Mouse (Mus musculus) T-helper 17 cell (primary cell): ENCODE results near the gene Spats2l.

Experiments used
- in situ Hi-C, 2 experiments: fragments of 300-600 bp; cut with MboI, MseI; formaldehyde crosslinking; loops; 1 replicate in 1 of 2; 2 replicates in 1 of 2; pipeline ENCODE4 v1.15.1; 2025; ENCODE audit warnings: high pct_unique_total_duplicates in 2 of 2

Gene Spats2l

DNA sequence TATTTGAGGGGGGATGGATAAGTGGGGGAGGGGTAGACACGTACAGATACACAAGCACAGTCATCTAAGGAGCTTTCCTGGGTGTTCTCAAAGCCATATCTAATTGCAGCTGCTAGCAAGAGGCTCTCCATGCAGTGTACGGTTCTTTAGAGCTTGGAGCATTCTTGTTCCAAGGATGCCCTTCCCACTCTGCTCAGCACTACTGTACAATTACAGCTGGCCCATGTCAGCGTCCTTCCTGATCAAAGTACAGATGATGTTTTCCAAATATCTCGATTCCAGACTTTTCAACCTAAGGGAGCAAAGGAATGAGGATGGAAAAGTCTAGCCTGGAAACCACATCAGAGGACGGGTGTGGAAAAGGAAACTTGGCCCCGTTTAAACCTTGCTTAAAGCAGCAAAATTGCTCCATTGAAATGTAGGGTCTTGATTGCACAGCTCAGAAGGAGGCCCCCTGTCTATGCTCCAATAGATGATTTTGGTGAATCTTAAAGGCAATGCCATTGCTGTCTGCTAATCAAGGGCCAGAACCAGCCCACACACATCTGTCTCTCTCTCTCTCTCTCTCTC, 46.6 kb downstream of the Spats2l start:
- in situ Hi-C loops: no loop called here

DNA sequence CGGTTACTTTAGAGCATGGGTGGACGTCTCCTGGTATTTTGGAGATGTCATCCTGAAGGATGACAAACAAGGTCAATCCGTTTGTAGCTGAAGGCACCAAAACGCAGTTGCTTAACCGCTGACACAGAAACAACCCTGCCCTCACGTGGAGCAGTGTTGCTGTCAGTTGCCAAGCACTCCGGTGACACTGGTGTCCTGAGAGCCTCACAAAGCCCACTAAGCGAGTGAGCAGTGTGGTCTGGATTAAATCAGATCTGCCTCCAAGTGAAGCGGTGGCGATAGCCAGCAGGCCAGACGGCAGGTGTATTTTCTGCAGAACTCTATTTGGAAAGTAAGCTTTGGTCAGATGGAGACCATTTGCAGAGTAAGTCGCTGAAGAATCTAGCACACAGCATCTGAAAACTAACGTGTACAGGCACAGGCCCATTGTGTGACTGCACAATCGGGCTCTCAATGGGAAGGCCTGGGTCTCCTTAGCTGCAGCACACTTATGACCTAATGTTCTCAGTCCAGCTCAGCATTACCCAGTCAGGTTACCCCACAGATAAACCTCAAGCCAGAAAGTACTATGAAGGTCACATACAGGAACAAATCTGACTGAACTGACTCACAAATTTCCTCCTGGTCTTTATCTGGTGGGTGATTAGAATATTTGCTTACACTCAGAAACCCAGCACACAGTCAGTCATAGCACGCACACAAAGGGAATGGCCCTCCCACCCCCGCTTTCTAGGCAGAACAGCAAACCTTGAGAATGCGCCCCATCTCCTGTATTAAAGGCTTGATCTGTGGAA, 51.2 kb downstream of the Spats2l start:
- in situ Hi-C loops: no loop called here

DNA sequence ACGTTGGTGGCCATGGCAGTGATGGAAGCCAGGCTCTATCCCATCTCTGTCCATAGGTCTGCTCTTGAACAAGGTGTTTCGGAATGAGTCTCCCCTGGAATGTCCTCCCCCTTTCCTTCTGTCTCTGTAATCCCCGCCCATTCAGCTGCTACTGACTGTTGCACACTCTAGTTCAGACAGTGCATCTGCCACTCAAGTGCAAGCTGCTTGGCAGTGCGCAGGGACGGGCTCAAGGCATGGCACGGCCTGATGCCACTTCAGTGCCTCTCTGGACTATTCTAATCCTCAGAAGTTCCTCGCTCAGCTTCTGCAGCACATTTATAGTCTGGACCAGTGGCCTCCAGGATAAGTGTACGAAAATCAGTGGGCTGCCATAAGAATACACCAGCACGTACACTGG, 52.3 kb downstream of the Spats2l start:
- in situ Hi-C loops: no loop called here

DNA sequence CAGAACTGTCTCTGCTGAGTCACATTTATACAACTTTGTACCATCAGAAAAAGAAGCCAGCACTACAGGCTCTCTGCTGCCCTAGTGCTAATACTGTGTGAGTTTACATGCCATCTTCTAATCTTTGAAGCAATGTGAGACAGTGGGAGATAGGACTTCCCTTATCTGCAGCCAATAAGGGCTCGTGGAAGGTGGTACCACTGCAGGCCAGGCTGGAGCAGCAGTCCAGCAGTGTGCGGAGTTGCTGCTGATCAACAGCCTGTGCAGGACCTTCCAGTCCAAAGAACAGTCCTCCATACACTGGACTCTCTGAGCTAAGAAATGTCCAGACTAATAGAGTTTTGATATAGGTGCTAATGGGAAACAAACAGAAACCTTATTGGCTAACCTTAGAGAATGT, 59.2 kb downstream of the Spats2l start:
- in situ Hi-C loops: no loop called here

DNA sequence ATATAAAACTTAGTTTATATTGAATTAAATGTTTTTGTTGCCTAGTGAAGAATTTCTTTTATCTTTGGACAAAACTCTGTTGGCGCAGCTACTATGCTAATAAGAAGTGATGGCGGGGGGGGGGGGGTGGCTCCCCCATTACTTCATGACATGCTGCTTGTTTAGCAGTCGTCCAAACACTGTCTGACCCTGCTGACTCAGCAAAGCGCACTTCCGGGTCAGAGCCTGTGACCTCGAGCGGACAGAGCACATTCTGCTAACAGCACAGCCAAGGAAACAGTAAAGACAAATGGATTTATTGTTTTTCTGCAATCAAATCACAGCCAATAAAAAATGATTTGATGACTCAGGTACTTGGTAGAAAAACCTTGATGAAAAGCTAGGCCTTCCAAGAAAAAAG, 61.2 kb downstream of the Spats2l start:
- in situ Hi-C loops: no loop called here

DNA sequence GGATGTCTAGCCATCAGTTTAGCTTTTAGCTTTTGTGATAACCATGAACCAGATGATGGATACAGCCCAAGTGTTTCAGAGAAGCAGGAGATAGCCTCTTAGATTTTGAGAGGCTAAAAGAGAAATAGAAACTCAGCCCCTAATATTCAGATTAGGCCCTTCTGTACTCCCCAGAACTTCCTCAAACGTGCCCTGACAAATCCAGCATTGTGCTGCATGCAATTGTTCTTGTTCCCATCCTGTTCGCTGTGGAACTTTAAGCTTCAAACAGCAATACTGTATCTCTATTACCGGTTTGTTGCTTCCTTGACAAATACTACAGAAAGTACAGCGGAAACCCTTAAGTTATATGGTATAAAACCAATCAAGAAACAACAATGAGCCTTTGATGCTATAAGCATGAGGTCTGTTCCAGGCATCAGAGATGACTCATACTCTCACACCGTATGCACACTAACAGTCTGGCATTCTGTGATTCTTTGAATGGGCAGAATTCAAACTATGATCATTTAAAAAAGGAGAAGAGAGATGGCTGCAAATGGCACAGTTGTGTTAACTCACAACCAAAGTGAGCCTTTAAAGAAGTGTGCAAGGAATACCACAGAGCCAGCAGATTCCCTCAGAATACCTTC, 62.8 kb downstream of the Spats2l start:
- in situ Hi-C loops: no loop called here

DNA sequence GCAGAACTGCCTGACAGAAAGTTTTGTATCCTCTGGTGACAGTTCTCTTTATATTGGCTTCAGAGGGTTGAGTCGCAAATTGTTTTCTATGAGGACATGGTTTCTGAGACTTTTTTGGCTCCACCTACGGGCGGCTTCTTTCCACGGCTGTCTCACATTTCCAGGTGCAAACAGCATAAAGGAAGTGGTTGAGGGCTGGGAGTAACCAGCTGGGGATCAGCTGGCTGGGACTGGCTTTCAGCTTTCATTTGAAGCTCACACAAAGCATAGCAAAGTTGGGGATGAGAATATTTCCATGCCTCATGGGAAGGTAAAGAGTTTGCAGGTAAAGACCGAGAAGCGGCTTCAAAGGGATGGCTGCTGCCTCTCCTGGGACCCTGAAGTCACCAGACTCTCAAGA, 65.9 kb downstream of the Spats2l start:
- in situ Hi-C loops: no loop called here

DNA sequence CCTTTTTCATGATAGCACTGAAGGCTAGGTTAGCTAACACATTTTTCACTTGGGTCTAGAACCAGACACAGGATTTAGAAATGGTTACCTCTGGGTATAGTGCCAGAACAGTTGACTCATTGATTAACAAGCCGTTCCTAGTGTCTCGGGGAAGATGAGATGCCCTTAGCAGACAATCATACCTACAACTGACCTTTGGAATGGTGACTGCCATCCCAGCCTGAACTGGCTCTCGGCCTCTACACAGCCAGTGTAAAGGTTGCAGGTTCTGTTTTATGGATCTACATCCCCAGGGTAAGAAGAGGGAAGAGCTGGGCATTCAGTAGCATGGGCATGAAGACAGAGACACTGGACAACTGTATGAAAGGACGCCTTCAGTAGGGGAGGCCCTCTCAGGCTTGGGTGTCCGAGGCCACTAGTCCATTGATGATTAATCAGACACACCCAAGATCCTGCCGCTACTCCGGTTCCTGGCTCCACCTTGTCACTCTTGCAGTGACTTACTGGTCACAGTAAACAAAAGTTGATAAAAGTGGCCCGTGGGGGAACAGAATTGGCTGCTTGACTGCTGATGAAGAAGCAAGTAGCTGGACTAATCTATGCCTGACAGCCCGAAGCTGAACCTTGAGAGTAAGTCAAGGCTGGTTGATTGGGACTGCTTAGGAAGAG, 71.2 kb downstream of the Spats2l start:
- in situ Hi-C loops: no loop called here

DNA sequence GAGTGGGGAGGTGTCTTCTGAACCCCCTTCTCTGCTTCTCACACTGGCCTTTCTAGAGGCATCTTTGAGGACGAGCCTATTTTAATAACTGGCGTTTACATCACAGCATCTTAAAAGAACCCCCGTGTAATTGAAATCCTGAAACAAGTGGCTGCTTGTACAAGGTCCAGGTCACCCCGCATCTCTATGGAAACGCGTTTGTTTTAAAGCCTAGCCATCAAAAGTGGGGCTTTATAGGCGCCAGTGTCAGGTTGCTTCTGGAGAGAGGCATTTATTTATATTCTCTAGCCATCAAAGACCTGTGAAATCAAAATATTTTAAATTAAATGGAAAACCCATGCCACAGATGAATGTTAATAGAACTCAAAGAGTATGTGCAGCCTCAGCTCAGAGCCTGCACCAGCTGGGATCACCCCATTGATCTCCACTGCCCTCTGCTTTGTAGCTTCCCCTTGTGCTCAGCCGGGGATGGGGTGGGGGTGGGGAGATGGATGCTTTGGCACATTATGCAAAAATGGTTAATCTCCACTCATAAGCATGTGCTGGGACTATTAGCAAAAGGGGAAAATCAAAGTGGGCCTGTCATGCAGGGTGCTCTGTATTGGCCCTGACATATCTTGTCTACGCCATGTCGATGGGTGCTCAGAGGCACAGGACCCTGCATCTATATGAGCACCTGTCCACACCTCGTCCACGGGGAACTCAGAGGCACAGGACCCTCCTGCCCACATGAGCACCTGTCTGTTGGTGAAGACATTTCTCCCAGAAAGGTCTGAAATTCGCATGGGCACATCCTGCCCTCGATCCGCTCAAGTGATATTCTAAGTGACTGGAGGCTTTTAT, 73.1 kb downstream of the Spats2l start:
- in situ Hi-C loops: no loop called here

DNA sequence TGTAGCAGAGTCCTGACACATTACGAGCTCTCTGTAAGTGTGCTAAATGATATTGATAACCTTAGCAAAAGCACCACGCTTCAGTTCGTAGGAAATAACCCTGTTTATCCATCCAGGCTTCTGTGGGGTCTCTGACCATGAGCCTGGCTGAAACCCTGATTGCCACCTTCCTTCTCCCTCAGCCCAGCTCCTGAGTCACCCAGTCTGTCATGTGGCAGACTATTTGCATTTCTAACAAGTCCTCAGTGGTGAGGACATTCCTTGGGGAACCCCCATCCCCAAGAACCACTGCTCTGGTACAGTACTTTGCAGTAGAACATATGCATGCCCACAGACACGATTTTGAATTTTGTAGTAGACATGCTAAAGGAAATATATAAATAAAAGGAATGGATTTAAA, 75.1 kb downstream of the Spats2l start:
- in situ Hi-C loops: no loop called here

DNA sequence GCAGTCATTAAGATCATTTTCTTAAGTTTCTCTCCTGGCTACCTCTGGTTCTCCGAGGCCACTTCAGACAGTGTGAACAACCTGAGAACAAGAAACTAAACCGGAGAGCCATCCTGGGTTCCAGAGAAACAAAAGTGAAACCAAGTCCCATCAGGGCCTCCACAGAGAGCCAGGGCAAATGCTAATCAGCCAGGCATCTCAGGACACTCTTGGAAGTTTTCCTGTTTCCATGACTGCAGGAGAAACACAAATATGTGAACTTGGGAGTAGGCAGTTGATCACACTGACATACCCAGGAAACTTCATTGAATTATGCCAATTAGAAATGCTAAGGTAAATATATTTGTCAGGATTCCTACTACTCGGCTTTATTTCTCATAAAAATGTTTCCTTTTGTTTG, 76.0 kb downstream of the Spats2l start:
- in situ Hi-C loops: no loop called here

DNA sequence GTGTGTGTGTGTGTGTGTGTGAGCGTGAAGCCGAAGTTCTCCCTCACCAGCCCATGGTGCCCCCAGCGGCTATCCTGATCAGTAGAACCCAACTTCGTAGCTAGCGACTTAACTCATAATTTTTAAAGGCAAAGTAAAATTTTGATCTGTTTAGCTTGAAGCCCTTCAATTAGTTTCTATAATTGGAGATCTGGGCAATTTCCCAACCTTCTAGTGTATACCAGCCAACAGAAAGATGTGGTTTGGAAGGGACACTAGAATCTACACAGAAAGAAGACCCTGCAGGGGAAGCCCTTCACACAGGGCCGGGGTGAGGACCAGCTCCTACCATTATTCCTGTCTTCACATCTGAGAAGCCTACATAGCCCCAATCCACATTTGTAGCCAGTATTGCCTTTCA, 77.9 kb downstream of the Spats2l start:
- in situ Hi-C loops: no loop called here

DNA sequence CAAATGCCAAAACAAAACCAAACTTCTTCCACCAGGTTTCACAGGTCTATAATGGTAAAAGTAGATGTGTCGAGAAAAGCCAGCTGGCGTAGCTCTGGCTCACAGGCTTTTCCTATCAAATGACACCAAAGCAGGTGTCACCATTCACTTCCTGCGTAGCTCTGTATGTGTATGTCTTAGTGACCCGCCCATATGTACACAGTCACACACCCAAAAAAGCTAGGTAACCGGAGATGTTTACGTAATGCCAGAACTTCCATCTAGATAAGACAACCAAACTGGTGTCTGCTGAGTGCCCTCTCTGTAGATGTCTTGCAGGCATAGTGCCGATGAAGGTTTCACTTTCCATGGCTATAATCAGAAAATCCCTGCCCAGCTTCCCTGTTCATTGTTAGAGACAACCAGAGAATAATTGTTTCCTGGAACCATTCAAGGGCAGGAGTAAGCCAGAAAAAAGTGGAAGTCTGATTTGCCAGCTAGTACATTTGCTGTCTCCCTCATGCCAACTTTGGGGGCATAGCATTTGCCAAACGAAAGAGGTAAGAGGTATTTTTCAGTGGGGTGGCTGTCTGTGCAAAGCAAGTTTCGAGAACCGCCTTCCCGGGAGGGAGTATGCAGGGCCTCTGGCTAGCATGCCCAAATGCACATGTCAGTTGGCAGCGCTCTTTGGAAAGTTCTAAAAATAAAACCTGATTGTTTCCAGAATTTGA, 78.8 kb downstream of the Spats2l start:
- in situ Hi-C loops: no loop called here

DNA sequence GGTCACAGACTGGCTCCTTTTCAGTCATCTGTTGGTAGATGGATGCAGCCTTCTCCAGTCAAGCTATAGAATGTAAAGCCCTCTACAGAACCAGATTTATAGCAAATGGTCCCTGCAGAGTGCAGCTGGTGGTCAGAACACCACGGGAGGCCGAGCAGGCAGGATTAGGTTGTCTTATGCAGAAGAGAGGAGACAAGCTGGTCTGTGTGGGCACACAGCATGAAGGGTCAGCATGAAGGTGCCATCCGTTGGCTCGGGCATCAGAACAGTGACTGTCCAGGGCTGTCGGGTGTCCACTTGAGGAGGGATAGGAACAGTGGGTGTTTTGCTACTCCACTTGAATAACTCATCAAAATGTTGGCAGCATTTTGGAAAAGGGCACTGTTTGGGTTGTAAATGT, 83.8 kb downstream of the Spats2l start:
- in situ Hi-C loops: no loop called here

DNA sequence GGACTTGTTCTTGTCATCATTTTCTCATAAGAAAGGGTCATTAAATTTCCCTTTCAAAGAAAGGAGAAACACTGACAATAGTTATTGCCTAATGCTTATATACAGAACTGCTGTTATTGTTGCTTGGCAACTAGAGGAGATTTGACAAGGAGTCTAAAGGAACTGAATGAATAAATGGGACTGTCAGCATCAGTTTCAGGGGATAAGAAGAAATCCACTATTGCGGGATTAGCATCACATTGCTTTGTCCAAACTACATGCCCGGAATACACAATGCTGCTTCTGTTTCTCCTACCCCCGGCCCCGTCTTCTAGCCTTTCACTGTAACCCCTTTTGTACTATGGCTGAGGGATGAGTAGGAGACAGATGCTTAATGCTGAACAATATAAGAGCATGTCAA, 88.1 kb downstream of the Spats2l start:
- in situ Hi-C loops: no loop called here

DNA sequence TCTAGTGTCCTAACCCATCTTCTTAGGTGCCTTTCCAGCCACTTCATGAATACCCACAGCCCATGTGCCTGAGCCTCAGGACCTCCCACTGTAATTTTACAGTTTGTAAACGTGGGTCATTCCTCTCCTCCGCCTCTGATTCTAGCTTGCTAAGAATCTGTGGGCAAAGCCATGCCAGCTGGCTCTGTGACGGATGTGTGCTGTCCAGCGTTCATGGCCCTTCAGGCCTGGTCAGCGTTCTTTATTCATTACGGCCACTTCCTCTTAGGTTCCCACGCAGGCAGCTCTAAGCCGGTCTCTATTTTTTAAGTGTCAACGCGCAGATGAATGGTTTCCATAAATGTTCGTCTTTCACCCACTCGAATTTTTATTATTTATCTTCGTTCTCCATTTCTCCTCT, 94.7 kb downstream of the Spats2l start:
- in situ Hi-C loops: no loop called here

DNA sequence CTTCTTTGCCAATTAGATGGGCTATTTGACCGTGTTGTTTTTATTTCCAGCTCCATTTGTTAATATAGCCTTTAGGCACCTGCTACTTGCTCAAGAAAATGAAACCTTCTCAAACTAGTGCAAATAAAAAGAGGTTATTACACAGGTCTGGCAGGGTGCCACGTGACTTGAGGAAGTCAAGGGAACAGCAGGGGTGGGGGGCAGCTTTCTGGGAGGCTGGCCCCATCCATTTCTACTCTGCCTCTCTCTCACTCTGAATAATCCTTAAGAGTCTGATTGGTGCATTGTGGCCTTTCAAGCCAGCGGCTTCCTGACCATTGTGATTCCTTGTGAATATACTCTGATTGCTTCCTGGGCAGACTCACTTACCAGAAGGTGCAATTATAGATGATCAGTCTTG, 98.0 kb downstream of the Spats2l start:
- in situ Hi-C loops: no loop called here

DNA sequence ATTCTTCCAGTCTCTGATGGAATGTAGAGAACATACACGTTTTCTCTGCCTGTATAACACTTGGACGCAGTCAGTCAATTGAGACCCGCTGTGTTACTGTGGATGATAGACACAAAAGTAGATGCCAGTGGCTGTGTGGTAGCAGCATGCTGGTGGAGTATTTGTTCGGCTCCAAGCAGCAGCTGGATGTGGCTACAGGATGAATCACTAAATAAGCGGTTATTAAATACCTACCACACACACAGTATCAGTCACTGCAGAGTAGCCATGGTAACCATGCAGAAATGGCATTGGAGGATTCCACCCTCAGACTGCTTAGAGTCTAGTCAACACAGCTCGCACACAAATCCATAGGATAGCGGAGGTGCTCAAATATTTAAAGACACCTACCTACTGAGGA, 100.0 kb downstream of the Spats2l start:
- in situ Hi-C loops: no loop called here

DNA sequence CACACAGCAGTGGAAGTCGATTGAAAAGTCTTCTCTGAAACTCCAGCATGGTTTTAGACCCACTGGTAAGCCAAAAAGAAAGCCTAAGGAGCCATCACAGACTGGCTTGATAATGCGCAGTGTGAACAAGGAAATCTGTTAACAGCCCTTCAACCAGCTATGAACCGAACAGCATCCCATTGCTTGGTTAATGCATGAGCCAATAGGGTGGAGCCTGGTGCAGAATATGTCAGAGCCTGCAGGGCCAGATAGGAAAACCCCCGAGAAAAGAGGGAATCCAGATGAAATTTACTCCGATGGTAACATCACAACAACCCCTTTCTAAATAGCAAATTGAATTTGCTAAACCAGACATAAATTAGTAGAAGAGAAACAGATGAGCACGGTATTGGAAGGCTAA, 101.1 kb downstream of the Spats2l start:
- in situ Hi-C loops: no loop called here

DNA sequence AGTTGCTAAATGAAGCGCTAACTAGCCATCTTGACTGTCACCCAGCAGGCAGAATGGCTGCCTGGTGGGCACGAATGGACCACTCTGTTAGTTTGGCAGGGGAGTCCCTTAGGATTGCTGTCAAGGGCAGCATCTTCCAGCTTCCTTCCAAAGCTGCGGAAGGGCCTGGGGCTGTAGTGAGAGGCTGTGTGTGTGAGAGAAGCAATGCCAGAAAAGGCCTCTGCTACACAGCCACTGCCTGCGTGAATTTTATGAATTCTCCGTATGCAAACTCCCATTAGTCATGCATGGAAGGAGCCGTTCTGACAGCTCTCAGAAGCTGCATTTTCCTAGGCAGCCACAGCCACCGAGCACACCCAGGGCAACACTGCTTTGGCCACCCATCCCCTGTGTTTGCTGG, 101.5 kb downstream of the Spats2l start:
- in situ Hi-C loops: no loop called here

DNA sequence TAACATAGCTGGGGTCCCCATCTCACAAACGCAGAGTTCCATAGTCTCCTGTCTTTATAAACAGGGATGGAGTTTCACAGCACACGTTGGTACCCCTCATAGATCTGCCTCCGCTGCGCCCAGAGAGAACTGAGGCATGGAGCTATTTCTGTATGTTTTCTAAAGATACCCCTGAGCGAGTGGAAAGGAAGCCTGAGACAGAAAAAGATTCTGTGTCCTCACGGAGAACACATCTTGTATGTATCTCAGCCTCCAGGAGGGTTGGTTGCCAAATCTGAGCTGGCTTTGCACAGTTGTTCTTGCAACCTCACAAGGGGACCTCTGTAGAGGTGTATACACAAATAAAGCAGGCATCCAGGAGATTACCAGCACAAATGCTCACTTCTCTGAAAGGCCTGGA, 105.0 kb downstream of the Spats2l start:
- in situ Hi-C loops: no loop called here
